Mouse (Mus musculus) C2C12 (cell line): ENCODE measurements around the gene Gimap7. TPM values are rescaled to one million over a fixed set of nuclear protein-coding genes. Genes with fewer than 3 reads are reported as not detected.

ENCODE experiments used
- H3K27me3 ChIP-seq: one replicate; pipeline ENCODE4 v1.6.1; 2011; ENCODE audit not compliant: control insufficient read depth, insufficient read depth, insufficient read length
- H3K36me3 ChIP-seq: one replicate; pipeline ENCODE4 v1.6.1; 2011; ENCODE audit not compliant: control insufficient read depth, insufficient read depth
- H3K4me3 ChIP-seq: one replicate; pipeline ENCODE4 v1.5.1; 2011; ENCODE audit warnings: mild to moderate bottlenecking, control low read depth; ENCODE audit not compliant: poor library complexity, insufficient read depth, severe bottlenecking
- H3K79me2 ChIP-seq: one replicate; pipeline ENCODE4 v1.6.1; 2011; ENCODE audit not compliant: control insufficient read depth, insufficient read depth
- H3K79me3 ChIP-seq: one replicate; pipeline ENCODE4 v1.6.1; 2011; ENCODE audit warnings: low read depth, control low read depth
- H3ac ChIP-seq: one replicate; pipeline ENCODE3; 2011; ENCODE audit warnings: low read depth; ENCODE audit not compliant: control insufficient read depth, insufficient read length
- CEBPB ChIP-seq: IDR thresholded peaks from one replicate; pipeline ENCODE4 v1.6.1; 2011; ENCODE audit warnings: low read depth, mild to moderate bottlenecking, control low read depth, moderate library complexity
- CTCF ChIP-seq: IDR thresholded peaks from one replicate; pipeline ENCODE4 v1.5.1; 2011; ENCODE audit not compliant: control insufficient read depth, insufficient read depth, insufficient read length
- FOSL1 ChIP-seq: IDR thresholded peaks from one replicate; pipeline ENCODE4 v1.8.0; 2011; ENCODE audit warnings: mild to moderate bottlenecking, low read length; ENCODE audit not compliant: poor library complexity, insufficient read depth, severe bottlenecking
- MAX ChIP-seq: IDR thresholded peaks from one replicate; pipeline ENCODE4 v1.6.1; 2011; ENCODE audit warnings: mild to moderate bottlenecking, control low read depth
- MYOD1 ChIP-seq: IDR thresholded peaks from one replicate; pipeline ENCODE4 v1.6.1; 2011; ENCODE audit warnings: low read depth; ENCODE audit not compliant: control insufficient read depth, insufficient read length
- MYOG ChIP-seq: IDR thresholded peaks from one replicate; pipeline ENCODE4 v1.6.1; 2011; ENCODE audit not compliant: control insufficient read depth, insufficient read length; ENCODE audit errors: extremely low read depth
- USF1 ChIP-seq: IDR thresholded peaks from one replicate; pipeline ENCODE4 v1.6.1; 2011; ENCODE audit warnings: low read depth, mild to moderate bottlenecking, control low read depth, moderate library complexity
- long read RNA-seq, 2 experiments: library from polyadenylated mRNA; unstranded; transcript quantifications; one replicate each; pipeline ENCODE4 v2.0.0; 2019 to 2020
- polyA plus RNA-seq: library from polyadenylated mRNA; unstranded; fragments of >200 nt; fragmentation: generic; extraction: Trizol; gene quantifications from one replicate; pipeline ENCODE4 v1.2.1, GENCODE M21; 2012; ENCODE audit warnings: missing spikeins

Gimap7 gene
- not detected for polyA plus RNA-seq
- long read RNA-seq, experiment 1: 0 reads
- long read RNA-seq, experiment 2: 0 reads

- no peaks in the 10 kb centered on the region for H3K79me2 ChIP-seq
- no peak within 1 kb of the TSS for H3K4me3 ChIP-seq
- no peaks in the 10 kb centered on the region for H3K27me3 ChIP-seq
- no peaks in the 10 kb centered on the region for H3K79me3 ChIP-seq
- H3ac ChIP-seq: no peak within 1 kb of the TSS
- TF ChIP-seq CEBPB (no peak), FOSL1 (no peak), MYOD1 (no peak), CTCF (no peak), MAX (no peak), MYOG (no peak), USF1 (no peak)
- H3K36me3 ChIP-seq: no peaks in the 10 kb centered on the region
Measured at GRCm38 (mm10) chr6:48718455-48718854, at the start of gene Gimap7, which contains the start of gene Gm28053. Gene Gimap7, plus strand, starts transcription at chr6:48718621. Gene Gm28053, plus strand, starts transcription at chr6:48718607.

DNA sequence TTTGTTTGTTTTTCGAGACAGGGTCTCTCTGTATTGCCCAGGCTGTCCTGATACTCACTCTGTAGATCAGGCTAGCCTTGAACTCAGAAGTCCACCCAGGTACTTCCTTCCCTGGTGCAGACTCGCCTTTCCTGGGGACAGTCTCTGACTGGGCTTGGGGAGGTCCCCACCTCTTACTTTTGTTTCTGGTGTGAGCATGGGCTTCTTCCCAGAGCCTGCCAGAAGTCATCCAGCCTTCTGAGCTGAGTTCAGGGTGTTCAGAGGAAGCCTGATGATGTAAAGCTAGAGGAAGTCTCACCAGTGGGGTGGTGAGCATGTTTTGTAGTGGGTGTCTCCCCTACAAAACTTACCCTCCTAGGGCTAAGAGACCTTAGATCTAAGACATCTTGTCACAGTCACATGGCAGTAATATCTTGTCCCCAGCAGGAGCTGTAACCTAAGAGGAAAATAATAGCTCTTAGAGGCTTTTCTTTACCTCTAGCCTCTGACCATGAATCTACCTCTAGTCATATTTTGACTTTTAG lies 48.9 kb upstream of the Gimap7 start:
- Histone ChIP-seq H3K27me3 (peaks cover 7% of the 10 kb centered on the region), H3K36me3 (no peaks in the 10 kb centered on the region), H3ac (no peak overlapping the region), H3K79me2 (no peaks in the 10 kb centered on the region), H3K4me3 (no peak overlapping the region), H3K79me3 (no peaks in the 10 kb centered on the region)
- no peak for TF ChIP-seq MYOD1
- no peak for TF ChIP-seq MYOG
- TF ChIP-seq CTCF: no peak
- TF ChIP-seq CEBPB: no peak
- TF ChIP-seq MAX: no peak
- TF ChIP-seq USF1: no peak
- TF ChIP-seq FOSL1: no peak

- no peaks in the 10 kb centered on the region for H3K79me2 ChIP-seq
- H3K36me3 ChIP-seq: no peaks in the 10 kb centered on the region
- no peaks in the 10 kb centered on the region for H3K27me3 ChIP-seq
- TF ChIP-seq USF1: no peak
- no peak for TF ChIP-seq MAX
- TF ChIP-seq CEBPB: no peak
- TF ChIP-seq MYOG: no peak
- no peak for TF ChIP-seq CTCF
- no peak overlapping the region for H3K4me3 ChIP-seq
- no peaks in the 10 kb centered on the region for H3K79me3 ChIP-seq
- no peak overlapping the region for H3ac ChIP-seq
Measured at GRCm38 (mm10) chr6:48674291-48675058, 43.9 kb upstream of the Gimap7 start.

GRCm38 (mm10) chr6:48675400-48675930 lies 43.0 kb upstream of the Gimap7 start:
- H3K79me2 ChIP-seq: no peaks in the 10 kb centered on the region
- H3K36me3 ChIP-seq: no peaks in the 10 kb centered on the region
- H3K4me3 ChIP-seq: no peak overlapping the region
- no peak overlapping the region for H3ac ChIP-seq
- no peaks in the 10 kb centered on the region for H3K27me3 ChIP-seq
- H3K79me3 ChIP-seq: no peaks in the 10 kb centered on the region
- TF ChIP-seq MYOG: no peak
- TF ChIP-seq MAX: no peak
- no peak for TF ChIP-seq FOSL1
- TF ChIP-seq MYOD1: no peak
- TF ChIP-seq CTCF: no peak
- no peak for TF ChIP-seq USF1
- no peak for TF ChIP-seq CEBPB

DNA sequence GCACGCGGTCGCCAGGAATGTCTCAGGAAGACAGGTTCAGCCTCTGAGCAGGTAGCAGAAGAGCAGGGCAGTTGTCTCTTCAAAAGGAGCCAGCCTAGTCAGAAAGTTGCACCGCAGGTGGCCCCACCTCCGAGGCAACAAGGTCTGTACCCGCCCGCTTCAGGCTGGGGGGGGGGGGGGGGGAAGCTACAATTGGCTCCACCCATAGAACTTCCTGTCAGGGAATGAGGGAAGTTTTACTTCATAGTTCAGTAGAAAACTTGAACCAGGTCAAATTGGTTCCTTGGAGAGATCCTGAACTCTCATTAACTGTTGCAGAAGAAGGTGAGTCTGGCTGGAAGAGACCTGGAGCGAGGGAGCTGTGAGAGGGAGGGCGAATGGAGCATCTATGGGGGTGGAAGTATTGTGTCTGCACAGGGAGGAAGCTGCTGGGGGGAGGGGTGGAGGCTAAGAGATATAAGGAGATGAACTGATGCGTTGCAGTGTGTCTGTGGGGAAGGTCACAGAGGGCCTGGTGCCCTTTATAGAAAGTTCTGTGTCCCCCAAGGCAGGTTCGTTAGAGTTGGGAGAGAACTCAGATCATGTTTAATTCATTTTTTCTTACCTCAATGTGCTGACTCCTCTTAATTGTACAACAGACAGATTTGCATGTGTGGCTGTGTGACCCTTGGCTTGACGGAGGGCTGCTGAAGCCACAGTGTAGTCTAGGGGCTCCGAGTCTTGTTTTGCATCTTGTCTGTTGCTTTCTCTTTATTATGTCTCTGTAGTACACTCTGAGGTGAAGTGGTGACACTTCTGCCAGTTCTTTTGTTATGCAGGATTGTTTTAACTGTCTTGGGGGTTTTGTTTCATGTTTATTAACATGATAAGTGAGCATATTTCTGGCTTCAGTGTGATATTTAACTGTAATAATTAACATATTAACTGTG lies 42.2 kb upstream of the Gimap7 start, which contains the start of gene Gimap9:
Gene Gimap9, plus strand, starts transcription at position 199 of the 929 bp plus-strand sequence.
- H3ac ChIP-seq: no peak within 1 kb of the TSS
- no peak for TF ChIP-seq FOSL1
- TF ChIP-seq USF1: no peak
- no peak for TF ChIP-seq MYOD1
- H3K4me3 ChIP-seq: no peak within 1 kb of the TSS
- no peaks in the 10 kb centered on the region for H3K27me3 ChIP-seq
- H3K79me3 ChIP-seq: no peaks in the 10 kb centered on the region
- no peaks in the 10 kb centered on the region for H3K79me2 ChIP-seq
- no peaks in the 10 kb centered on the region for H3K36me3 ChIP-seq
